Mouse (Mus musculus): Measurements from ENCODE around the gene Pop5. TPM values are rescaled to one million over a fixed set of nuclear protein-coding genes. Genes with fewer than 3 reads are reported as not detected.
A peak's percentile ranks its signal among the peaks of the same experiment; 100 is the strongest.

Gene Pop5
- polyA plus RNA-seq, 1 experiment = 38.3 TPM

GRCm38 (mm10) chr5:115212861-115213260 is 22.8 kb upstream of the Pop5 start:
- no peak overlapping the region for H3K27ac ChIP-seq (ENCODE audit: insufficient read depth, low read depth, low read length)
- TF ChIP-seq POLR2A (IDR thresholded peaks at IDR 0.05; ENCODE audit: borderline replicate concordance, low read depth, low read length) = no peak
- no peaks in the 10 kb centered on the region for H3K4me1 ChIP-seq (ENCODE audit: control insufficient read depth, insufficient read depth, low read length)
- H3K4me3 ChIP-seq (ENCODE audit: insufficient read depth, low read length) = no peak overlapping the region

GRCm38 (mm10) chr5:115214864-115215263 is 20.8 kb upstream of the Pop5 start:
- Histone ChIP-seq H3K27ac (ENCODE audit: insufficient read depth, low read depth, low read length) (no peak overlapping the region), H3K4me1 (ENCODE audit: control insufficient read depth, insufficient read depth, low read length) (no peaks in the 10 kb centered on the region), H3K4me3 (ENCODE audit: insufficient read depth, low read length) (no peak overlapping the region)
- TF ChIP-seq POLR2A (IDR thresholded peaks at IDR 0.05; ENCODE audit: borderline replicate concordance, low read depth, low read length) (no peak), CTCF (IDR thresholded peaks at IDR 0.05; ENCODE audit: low read depth, low read length) (no peak)

- H3K4me3 ChIP-seq (ENCODE audit: insufficient read depth, low read length) = no peak overlapping the region
- H3K27ac ChIP-seq (ENCODE audit: insufficient read depth, low read depth, low read length) = no peak overlapping the region
- TF ChIP-seq POLR2A (IDR thresholded peaks at IDR 0.05; ENCODE audit: borderline replicate concordance, low read depth, low read length) (no peak), CTCF (IDR thresholded peaks at IDR 0.05; ENCODE audit: low read depth, low read length) (no peak)
- no peaks in the 10 kb centered on the region for H3K4me1 ChIP-seq (ENCODE audit: control insufficient read depth, insufficient read depth, low read length)
Observed at GRCm38 (mm10) chr5:115215273-115216185, 20.1 kb upstream of the Pop5 start.

GRCm38 (mm10) chr5:115217998-115218397 is 17.6 kb upstream of the Pop5 start:
- Histone ChIP-seq H3K4me1 (ENCODE audit: control insufficient read depth, insufficient read depth, low read length) (no peaks in the 10 kb centered on the region), H3K4me3 (ENCODE audit: insufficient read depth, low read length) (no peak overlapping the region), H3K27ac (ENCODE audit: insufficient read depth, low read depth, low read length) (no peak overlapping the region)
- TF ChIP-seq CTCF (IDR thresholded peaks at IDR 0.05; ENCODE audit: low read depth, low read length) (no peak), POLR2A (IDR thresholded peaks at IDR 0.05; ENCODE audit: borderline replicate concordance, low read depth, low read length) (no peak)

- TF ChIP-seq POLR2A (IDR thresholded peaks at IDR 0.05; ENCODE audit: borderline replicate concordance, low read depth, low read length) = no peak
- TF ChIP-seq CTCF (IDR thresholded peaks at IDR 0.05; ENCODE audit: low read depth, low read length) = no peak
- H3K27ac ChIP-seq (ENCODE audit: insufficient read depth, low read depth, low read length) = no peak overlapping the region
- H3K4me1 ChIP-seq (ENCODE audit: control insufficient read depth, insufficient read depth, low read length) = no peaks in the 10 kb centered on the region
- H3K4me3 ChIP-seq (ENCODE audit: insufficient read depth, low read length) = no peak overlapping the region
Observed at GRCm38 (mm10) chr5:115220931-115221640, 14.6 kb upstream of the Pop5 start.

GRCm38 (mm10) chr5:115222485-115222884 is 13.2 kb upstream of the Pop5 start:
- no peak for TF ChIP-seq POLR2A (IDR thresholded peaks at IDR 0.05; ENCODE audit: borderline replicate concordance, low read depth, low read length)
- peak; percentile 22; the same call in 1 of the 2 replicates for TF ChIP-seq CTCF (IDR thresholded peaks at IDR 0.05; ENCODE audit: low read depth, low read length)
- Histone ChIP-seq H3K4me3 (ENCODE audit: insufficient read depth, low read length) (no peak overlapping the region), H3K27ac (ENCODE audit: insufficient read depth, low read depth, low read length) (no peak overlapping the region), H3K4me1 (ENCODE audit: control insufficient read depth, insufficient read depth, low read length) (no peaks in the 10 kb centered on the region)

- TF ChIP-seq POLR2A (IDR thresholded peaks at IDR 0.05; ENCODE audit: borderline replicate concordance, low read depth, low read length) (no peak), CTCF (IDR thresholded peaks at IDR 0.05; ENCODE audit: low read depth, low read length) (no peak)
- Histone ChIP-seq H3K27ac (ENCODE audit: insufficient read depth, low read depth, low read length) (no peak overlapping the region), H3K4me1 (ENCODE audit: control insufficient read depth, insufficient read depth, low read length) (no peaks in the 10 kb centered on the region), H3K4me3 (ENCODE audit: insufficient read depth, low read length) (no peak overlapping the region)
Observed at GRCm38 (mm10) chr5:115230830-115231551, 4.6 kb upstream of the Pop5 start.

GRCm38 (mm10) chr5:115231552-115232120 is 4.0 kb upstream of the Pop5 start:
- TF ChIP-seq CTCF (IDR thresholded peaks at IDR 0.05; ENCODE audit: low read depth, low read length) (no peak), POLR2A (IDR thresholded peaks at IDR 0.05; ENCODE audit: borderline replicate concordance, low read depth, low read length) (no peak)
- Histone ChIP-seq H3K4me1 (ENCODE audit: control insufficient read depth, insufficient read depth, low read length) (no peaks in the 10 kb centered on the region), H3K4me3 (ENCODE audit: insufficient read depth, low read length) (no peak overlapping the region), H3K27ac (ENCODE audit: insufficient read depth, low read depth, low read length) (no peak overlapping the region)

GRCm38 (mm10) chr5:115232516-115232915 is 3.1 kb upstream of the Pop5 start:
- no peak for TF ChIP-seq POLR2A (IDR thresholded peaks at IDR 0.05; ENCODE audit: borderline replicate concordance, low read depth, low read length)
- TF ChIP-seq CTCF (IDR thresholded peaks at IDR 0.05; ENCODE audit: low read depth, low read length) = no peak
- no peak overlapping the region for H3K4me3 ChIP-seq (ENCODE audit: insufficient read depth, low read length)
- no peak overlapping the region for H3K27ac ChIP-seq (ENCODE audit: insufficient read depth, low read depth, low read length)
- H3K4me1 ChIP-seq (ENCODE audit: control insufficient read depth, insufficient read depth, low read length) = no peaks in the 10 kb centered on the region

Data from bone marrow macrophage, adult 2 months (primary cell).